Comparison of ENCODE assay signal across 7 mouse cellular contexts in genomic region chr14:104521458-104521848, GRCm38 (mm10). TPM values are rescaled to one million over a fixed set of nuclear protein-coding genes. Genes with fewer than 3 reads are reported as not detected.
DNase-seq lines count a peak whose midpoint lies in the region; ATAC-seq and TF ChIP-seq lines count a peak whose summit lies in the region.

No protein-coding gene starts in this region.

- TF ChIP-seq RAD21 in MEL (IDR thresholded peaks at IDR 0.05; ENCODE audit: low read depth, low read length), result no peak

- H3K79me2 ChIP-seq in C2C12 (ENCODE audit: control insufficient read depth, insufficient read depth) (peaks cover 61% of the 10 kb centered on the region), MEL (ENCODE audit: control insufficient read depth, insufficient read depth, low read length, poor library complexity) (peaks cover 47% of the 10 kb centered on the region)

- DNase-seq in MEL (ENCODE audit: low read depth, low spot score), result peak; percentile 65
- DNase-seq in thymus, adult 2 months, result no peak
- no peak for DNase-seq in cerebellum, adult 11-12 months
- DNase-seq in kidney, adult 8-10 months, result no peak

- H3K9me3 ChIP-seq in MEL (replicated peaks; ENCODE audit: insufficient read depth, low read length), result no peaks in the 10 kb centered on the region
- H3K9me3 ChIP-seq in forebrain, embryonic 15.5 days, result no peaks in the 10 kb centered on the region
- no peaks in the 10 kb centered on the region for H3K9me3 ChIP-seq in liver, embryonic 16.5 days (replicated peaks; ENCODE audit: control insufficient read depth, low read length)

- no peak for ATAC-seq in forebrain, embryonic 15.5 days (replicated peaks)
- ATAC-seq in liver, embryonic 16.5 days (ENCODE audit: low read depth), result no peak

- H3K4me3 ChIP-seq in C2C12 (ENCODE audit: insufficient read depth, poor library complexity, severe bottlenecking), result peak overlapping the region; percentile 78
- peak overlapping the region; percentile 89 to 96 for H3K4me3 ChIP-seq in MEL (ENCODE audit: control insufficient read depth in 1 of 2, insufficient read depth in 1 of 2, low read depth in 2 of 2, low read length in 2 of 2)
- peak overlapping the region; percentile 66 for H3K4me3 ChIP-seq in forebrain, embryonic 15.5 days
- peak overlapping the region; percentile 81 for H3K4me3 ChIP-seq in liver, embryonic 16.5 days (ENCODE audit: low read depth, low read length)
- no peak overlapping the region for H3K4me3 ChIP-seq in thymus, adult 2 months (ENCODE audit: control insufficient read depth, insufficient read depth, low read length)

- TF ChIP-seq EP300 in MEL (IDR thresholded peaks at IDR 0.05; ENCODE audit: low read depth in 1 of 2, low read length in 2 of 2), result no peak; a peak in 1 of 4 replicates

- peaks cover 4% of the 10 kb centered on the region for H3K36me3 ChIP-seq in C2C12 (ENCODE audit: control insufficient read depth, insufficient read depth)
- peaks cover 0 to 38% of the 10 kb centered on the region in 2 experiments; a peak in 2 of 4 replicates for H3K36me3 ChIP-seq in MEL (ENCODE audit: control insufficient read depth in 1 of 2, insufficient read depth in 2 of 2, low read length in 2 of 2)
- peaks cover 7% of the 10 kb centered on the region; the same call in 1 of the 2 replicates for H3K36me3 ChIP-seq in forebrain, embryonic 15.5 days
- H3K36me3 ChIP-seq in liver, embryonic 16.5 days (ENCODE audit: control insufficient read depth, insufficient read depth), result no peaks in the 10 kb centered on the region
- H3K36me3 ChIP-seq in thymus, adult 2 months (ENCODE audit: control insufficient read depth, insufficient read depth, low read length), result no peaks in the 10 kb centered on the region

- no peak for TF ChIP-seq CTCF in C2C12 (IDR thresholded peaks at IDR 0.05; ENCODE audit: control insufficient read depth, insufficient read depth, insufficient read length)
- no peak for TF ChIP-seq CTCF in MEL (IDR thresholded peaks at IDR 0.05 in 2 of 3, conservative IDR thresholded peaks at IDR 0.05 in 1 of 3; ENCODE audit: control insufficient read depth in 1 of 3, insufficient read depth in 1 of 3, low read depth in 2 of 3, low read length in 3 of 3, poor library complexity in 1 of 3, severe bottlenecking in 1 of 3)
- TF ChIP-seq CTCF in thymus, adult 2 months (IDR thresholded peaks at IDR 0.05; ENCODE audit: borderline replicate concordance, control insufficient read depth, extremely low read depth, insufficient read depth, low read length, poor library complexity), result no peak

- peak overlapping the region; percentile 99 for H3K9ac ChIP-seq in MEL (ENCODE audit: control insufficient read depth, low read depth, low read length, poor library complexity, severe bottlenecking)
- H3K9ac ChIP-seq in forebrain, embryonic 15.5 days (replicated peaks), result peak overlapping the region; percentile 45
- peak overlapping the region; percentile 5; the same call in 1 of the 2 replicates for H3K9ac ChIP-seq in liver, embryonic 16.5 days (ENCODE audit: low read depth, low read length)

- H3K79me3 ChIP-seq in C2C12 (ENCODE audit: low read depth), result peaks cover 55% of the 10 kb centered on the region

- H3K4me2 ChIP-seq in forebrain, embryonic 15.5 days (replicated peaks), result peak overlapping the region; percentile 71
- peak overlapping the region; percentile 87 for H3K4me2 ChIP-seq in liver, embryonic 16.5 days (ENCODE audit: low read depth, low read length)

- TF ChIP-seq POLR2A in MEL (IDR thresholded peaks at IDR 0.05; ENCODE audit: control insufficient read depth in 1 of 2, insufficient read depth in 1 of 2, low read depth in 1 of 2, low read length in 2 of 2, poor library complexity in 1 of 2), result 0 out of 4 replicates have a peak, but pooled peaks of 1 of the 2 experiments have one; percentile 6
- TF ChIP-seq POLR2A in thymus, adult 2 months (IDR thresholded peaks at IDR 0.05; ENCODE audit: control insufficient read depth, extremely low read depth, insufficient read depth, low read length, poor library complexity), result no peak

- H3K27me3 ChIP-seq in C2C12 (ENCODE audit: control insufficient read depth, insufficient read depth, insufficient read length), result no peaks in the 10 kb centered on the region
- no peaks in the 10 kb centered on the region for H3K27me3 ChIP-seq in MEL (ENCODE audit: control insufficient read depth in 1 of 2, insufficient read depth in 2 of 2, low read length in 2 of 2)
- H3K27me3 ChIP-seq in forebrain, embryonic 15.5 days, result no peaks in the 10 kb centered on the region
- no peaks in the 10 kb centered on the region for H3K27me3 ChIP-seq in liver, embryonic 16.5 days (ENCODE audit: control insufficient read depth, insufficient read depth, low read depth, low read length)
- no peaks in the 10 kb centered on the region for H3K27me3 ChIP-seq in thymus, adult 2 months (ENCODE audit: control insufficient read depth, insufficient read depth, low read length)

- peaks cover 5 to 26% of the 10 kb centered on the region in 2 experiments; a peak in 3 of 4 replicates for H3K4me1 ChIP-seq in MEL (ENCODE audit: control insufficient read depth in 1 of 2, insufficient read depth in 2 of 2, low read length in 2 of 2)
- H3K4me1 ChIP-seq in forebrain, embryonic 15.5 days, result peaks cover 12% of the 10 kb centered on the region
- peaks cover 3% of the 10 kb centered on the region for H3K4me1 ChIP-seq in liver, embryonic 16.5 days (ENCODE audit: control insufficient read depth, low read depth, low read length)
- no peaks in the 10 kb centered on the region; the same call in 1 of the 2 replicates for H3K4me1 ChIP-seq in thymus, adult 2 months (replicated peaks; ENCODE audit: control insufficient read depth, insufficient read depth, low read length)

- peak overlapping the region; percentile 4 for H3ac ChIP-seq in C2C12 (ENCODE audit: control insufficient read depth, insufficient read length, low read depth)

- 3% methylated on average over 9 of the region's 9 CpGs for WGBS in forebrain, embryonic 15.5 days
- 0% methylated on average over 9 of the region's 9 CpGs for WGBS in liver, embryonic 16.5 days (ENCODE audit: insufficient replicate concordance)
- 1% methylated on average over 9 of the region's 9 CpGs for WGBS in thymus, adult 2 months

- no peak overlapping the region for H3K27ac ChIP-seq in MEL (ENCODE audit: control insufficient read depth, low read depth, low read length)
- H3K27ac ChIP-seq in forebrain, embryonic 15.5 days (replicated peaks), result no peak overlapping the region
- H3K27ac ChIP-seq in liver, embryonic 16.5 days (ENCODE audit: low read length), result no peak overlapping the region
- H3K27ac ChIP-seq in thymus, adult 2 months (ENCODE audit: control insufficient read depth, insufficient read depth, low read length), result no peak overlapping the region

TF ChIP-seq in C2C12, 6 proteins besides CTCF, POLR2A, EP300 and RAD21:
- no peak for TF ChIP-seq USF1 (IDR thresholded peaks at IDR 0.05; ENCODE audit: low read depth)
- TF ChIP-seq FOSL1 (IDR thresholded peaks at IDR 0.05; ENCODE audit: insufficient read depth, low read length, poor library complexity, severe bottlenecking), result no peak

TF ChIP-seq in MEL, 35 proteins besides CTCF, POLR2A, EP300 and RAD21:
- peak; percentile 48; the same call in 1 of the 2 replicates for TF ChIP-seq SIN3A (IDR thresholded peaks at IDR 0.05; ENCODE audit: low read length)
- TF ChIP-seq NRF1 (IDR thresholded peaks at IDR 0.05; ENCODE audit: insufficient read depth, low read depth, low read length, poor library complexity, severe bottlenecking), result no peak
- peak; percentile 39; the same call in 1 of the 2 replicates for TF ChIP-seq MYC (IDR thresholded peaks at IDR 0.05; ENCODE audit: low read depth, low read length)
- TF ChIP-seq MYB (IDR thresholded peaks at IDR 0.05; ENCODE audit: low read depth, low read length), result no peak
- no peak for TF ChIP-seq POLR2AphosphoS5 (IDR thresholded peaks at IDR 0.05; ENCODE audit: borderline replicate concordance, low read depth, low read length)
- no peak for TF ChIP-seq UBTF (IDR thresholded peaks at IDR 0.05; ENCODE audit: borderline replicate concordance, insufficient read depth, low read depth, low read length)
- TF ChIP-seq ZNF384 (IDR thresholded peaks at IDR 0.05; ENCODE audit: low read depth, low read length), result peak; percentile 84
- peak; percentile 94 for TF ChIP-seq GATA1 (IDR thresholded peaks at IDR 0.05; ENCODE audit: low read depth, low read length)
- TF ChIP-seq TBP (IDR thresholded peaks at IDR 0.05; ENCODE audit: low read depth, low read length), result 0 out of 2 replicates have a peak, but pooled peaks have one; percentile 56

RNA-seq across cellular contexts. Expression of gene Rnf219, which starts 1.0 kb away (rescaled TPM):
- polyA plus RNA-seq in C2C12 (2012; fragmentation: generic; extraction: Trizol) (5.1 TPM), MEL (2012; ENCODE audit: insufficient read depth in 1 of 2, insufficient read length in 2 of 2, low read depth in 1 of 2, low replicate concordance in 2 of 2, missing spikeins in 1 of 2) (10 to 100 TPM in 1 of 2 experiments, not detected in 1; 15.9 TPM)
- 13.3 and 14.3 TPM in 2 replicates for total RNA-seq in MEL (2012; rRNA removed)
- 30.0 and 32.1 TPM in 2 replicates for polyA plus RNA-seq in forebrain, embryonic 15.5 days (2015; fragmentation: Nextera tagmentation; extraction: Ambion mirVana)
- 3.1 and 3.6 TPM in 2 replicates for polyA plus RNA-seq in liver, embryonic 16.5 days (2015; fragmentation: Nextera tagmentation; extraction: Ambion mirVana)
- polyA plus RNA-seq in thymus, adult 2 months (2012; rRNA removed), result 3.6 and 4.9 TPM in 2 replicates

RNA-seq across cellular contexts. Expression of gene Pou4f1, which starts 53.7 kb away (rescaled TPM):
- polyA plus RNA-seq in C2C12 (2012; fragmentation: generic; extraction: Trizol) (0.85 TPM), MEL (2012; ENCODE audit: insufficient read depth in 1 of 2, insufficient read length in 2 of 2, low read depth in 1 of 2, low replicate concordance in 2 of 2, missing spikeins in 1 of 2) (1 to 10 TPM in 1 of 2 experiments, not detected in 1; 8.2 TPM)
- 3.0 and 3.2 TPM in 2 replicates for total RNA-seq in MEL (2012; rRNA removed)
- 2.6 and 3.1 TPM in 2 replicates for polyA plus RNA-seq in forebrain, embryonic 15.5 days (2015; fragmentation: Nextera tagmentation; extraction: Ambion mirVana)
- polyA plus RNA-seq in liver, embryonic 16.5 days (2015; fragmentation: Nextera tagmentation; extraction: Ambion mirVana), result not detected in 2 replicates
- 0.14 and 0.19 TPM in 2 replicates for polyA plus RNA-seq in thymus, adult 2 months (2012; rRNA removed)

Comparison
In these comparisons a context has a peak if more than half of its experiments do, and no peak if none do; other contexts are left out.
1. H3K9ac ChIP-seq: peak in every context shown above with its lines; median percentile 99 in MEL; 45 in forebrain, embryonic 15.5 days; 5 in liver, embryonic 16.5 days.